In the genomic region with DNA sequence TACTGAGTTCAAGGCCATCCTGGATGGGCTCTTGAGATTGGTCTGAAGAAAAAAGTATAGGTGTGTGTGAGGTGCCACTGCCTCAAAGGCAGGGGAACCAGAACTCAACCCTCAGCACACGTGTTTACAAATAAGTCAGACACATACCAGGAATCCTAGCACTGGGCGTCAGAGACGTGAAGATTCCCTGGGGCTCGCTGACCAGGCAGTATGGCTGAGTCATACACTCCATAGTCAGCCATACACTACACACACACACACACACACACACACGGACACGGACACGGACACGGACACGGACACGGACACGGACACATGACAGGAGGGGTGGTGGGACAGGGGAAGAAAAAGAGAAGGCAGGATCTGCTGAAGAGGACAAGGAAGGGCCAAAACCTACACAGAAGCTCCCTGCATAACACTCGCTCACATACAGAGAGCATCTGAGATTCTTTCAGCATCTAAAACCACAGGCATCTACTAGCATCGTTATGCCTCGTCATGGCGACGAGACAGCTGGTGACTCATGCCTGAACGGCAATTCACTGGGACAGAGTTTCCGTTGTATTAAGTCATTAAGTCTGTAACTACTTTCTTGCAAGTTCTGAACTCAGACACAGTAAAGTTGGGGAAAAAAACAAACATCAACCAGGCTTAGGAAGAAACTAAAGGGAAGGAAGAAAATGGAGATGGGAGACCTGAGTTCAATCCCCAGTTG, we compare ENCODE assay signal across 9 mouse cellular contexts. TPM values are rescaled to one million over a fixed set of nuclear protein-coding genes. Genes with fewer than 3 reads are reported as not detected.
DNase-seq lines count a peak whose midpoint lies in the region; ATAC-seq and TF ChIP-seq lines count a peak whose summit lies in the region.
"Had no signal": no experiment of that assay in that cellular context is flagged by ENCODE, and none has a peak within 500 bp of the region (broad histone marks: within the 10 kb centered on the region; RNA-seq: fewer than 3 reads in every experiment).

No protein-coding gene starts in this region.

- no peaks in the 10 kb centered on the region for H3K27me3 ChIP-seq in myocyte (ENCODE audit: control insufficient read depth, insufficient read depth, insufficient read length)

- no peaks in the 10 kb centered on the region for H3K36me3 ChIP-seq in myocyte (ENCODE audit: control insufficient read depth, insufficient read depth)

- H3K79me2 ChIP-seq in myocyte (ENCODE audit: control insufficient read depth, insufficient read depth): no peaks in the 10 kb centered on the region

- DNase-seq in heart, adult 11 months: peak; percentile 92
- DNase-seq in heart, postnatal 25 days (ENCODE audit: low spot score): no peak
- DNase-seq in CD8-positive naive resting alpha-beta T cell, adult 2 months (ENCODE audit: low read depth in 2 of 2, low spot score in 2 of 2): peak; percentile 44 to 54
- no peak for DNase-seq in left cerebral cortex, postnatal 4 days
- DNase-seq in cerebellum, adult 11-12 months: no peak

- no peak overlapping the region for H3K4me3 ChIP-seq in embryonic fibroblast, embryonic 13.5 days (ENCODE audit: insufficient read depth, low read length)
- no peak overlapping the region for H3K4me3 ChIP-seq in myocyte
- H3K4me3 ChIP-seq: left cerebral cortex, adult 2 months had no signal

- no peak for TF ChIP-seq POLR2A in embryonic fibroblast, embryonic 13.5 days (IDR thresholded peaks at IDR 0.05; ENCODE audit: low read depth, low read length)
- no peak for TF ChIP-seq POLR2A in myocyte (IDR thresholded peaks at IDR 0.05; ENCODE audit: insufficient read length, low read depth)

- H3K4me1 ChIP-seq in embryonic fibroblast, embryonic 13.5 days (ENCODE audit: control insufficient read depth, insufficient read depth, low read length): peaks cover 18% of the 10 kb centered on the region

- no peak for ATAC-seq in frontal cortex, adult (ENCODE audit: low TSS enrichment)

- peak overlapping the region; percentile 91 for H3K27ac ChIP-seq in embryonic fibroblast, embryonic 13.5 days (ENCODE audit: insufficient read depth, low read length)
- H3K27ac ChIP-seq: left cerebral cortex, adult 2 months had no signal

- no peak for TF ChIP-seq CTCF in embryonic fibroblast, embryonic 13.5 days (IDR thresholded peaks at IDR 0.05; ENCODE audit: borderline replicate concordance, insufficient read depth, low read length)

- H3ac ChIP-seq in myocyte (ENCODE audit: control insufficient read depth, insufficient read length): no peak overlapping the region

- H3K4me2 ChIP-seq in myocyte (ENCODE audit: low read depth): peak overlapping the region; percentile 61

- intact Hi-C loops in heart, postnatal 25 days (cut with DNase I): no loop called here
- intact Hi-C loops in left cerebral cortex, postnatal 4 days (cut with DNase I): no loop called here

TF ChIP-seq in myocyte, 11 proteins besides CTCF, POLR2A, EP300 and RAD21:
- TF ChIP-seq E2F4 (IDR thresholded peaks at IDR 0.05; ENCODE audit: insufficient read depth) (no peak), MYOD1 (IDR thresholded peaks at IDR 0.05; ENCODE audit: control insufficient read depth in 1 of 3, insufficient read length in 2 of 3, low read depth in 2 of 3) (peak in 2 of 3 experiments; percentile 48 to 61), CEBPB (IDR thresholded peaks at IDR 0.05; ENCODE audit: insufficient read depth, poor library complexity, severe bottlenecking) (peak; percentile 87), MYOG (IDR thresholded peaks at IDR 0.05; ENCODE audit: control insufficient read depth in 1 of 3, insufficient read depth in 1 of 3, insufficient read length in 2 of 3, low read depth in 2 of 3) (peak in 1 of 3 experiments; percentile 43), POLR2AphosphoS2 (IDR thresholded peaks at IDR 0.05; ENCODE audit: insufficient read length, low read depth) (no peak), TCF12 (IDR thresholded peaks at IDR 0.05; ENCODE audit: insufficient read depth, poor library complexity, severe bottlenecking) (no peak), TCF3 (IDR thresholded peaks at IDR 0.05; ENCODE audit: insufficient read length, low read depth) (no peak), USF1 (IDR thresholded peaks at IDR 0.05; ENCODE audit: low read depth) (no peak), MAX (IDR thresholded peaks at IDR 0.05; ENCODE audit: low read depth) (no peak), REST (IDR thresholded peaks at IDR 0.05; ENCODE audit: insufficient read depth, insufficient read length) (no peak), SRF (IDR thresholded peaks at IDR 0.05; ENCODE audit: control insufficient read depth, insufficient read length, low read depth) (no peak)

RNA-seq across cellular contexts. Expression of gene Iqgap1, which starts 2.5 kb away (rescaled TPM):
- total RNA-seq in heart, postnatal 25 days (2021): 10 to 100 TPM; 39.8 to 46.7 TPM
- polyA plus RNA-seq in embryonic fibroblast, embryonic 13.5 days (2011; ENCODE audit: insufficient read length, low read depth, missing spikeins): 206 and 311 TPM in 2 replicates
- polyA plus RNA-seq in myocyte (2012; fragmentation: generic; extraction: Trizol): 61.7 TPM
- 10 to 100 TPM; 40.9 to 43.2 TPM for total RNA-seq in left cerebral cortex, postnatal 4 days (2021)

RNA-seq across cellular contexts. Expression of gene Zscan2, which starts 32.4 kb away (rescaled TPM):
- 1 to 10 TPM; 5.4 to 6.1 TPM for total RNA-seq in heart, postnatal 25 days (2021)
- polyA plus RNA-seq in embryonic fibroblast, embryonic 13.5 days (2011; ENCODE audit: insufficient read length, low read depth, missing spikeins): 2.7 and 5.1 TPM in 2 replicates
- polyA plus RNA-seq in myocyte (2012; fragmentation: generic; extraction: Trizol): 6.3 TPM
- 10 to 100 TPM; 20.3 to 21.3 TPM for total RNA-seq in left cerebral cortex, postnatal 4 days (2021)

Comparison
In these comparisons a context has a peak if more than half of its experiments do, and no peak if none do; other contexts are left out.
1. DNase-seq: peak in heart, adult 11 months (single experiment) and CD8-positive naive resting alpha-beta T cell, adult 2 months (2 of 2); none in heart, postnatal 25 days (single experiment), left cerebral cortex, postnatal 4 days (single experiment) and cerebellum, adult 11-12 months (single experiment).